Mouse (Mus musculus) gastrocnemius, postnatal 14 days (tissue): ENCODE measurements around the gene Lgr5. TPM values are rescaled to one million over a fixed set of nuclear protein-coding genes. Genes with fewer than 3 reads are reported as not detected.

Source experiments
- DNase-seq: peaks from one replicate; pipeline ENCODE4 v3.0.0; 2021; ENCODE audit warnings: mixed read lengths
- intact Hi-C: fragments of 180-260 bp; cut with DNase I; formaldehyde crosslinking; loops from one replicate; pipeline ENCODE4 v1.15.1; 2025; ENCODE audit warnings: low total_unique reads
- total RNA-seq, 2 experiments: library from RNA; stranded (reverse); gene quantifications; 2 replicates each; pipeline ENCODE4 v1.2.3; 2021

Gene Lgr5
- total RNA-seq, 2 experiments from 2014 or later: 0.14 to 0.31 TPM

DNA sequence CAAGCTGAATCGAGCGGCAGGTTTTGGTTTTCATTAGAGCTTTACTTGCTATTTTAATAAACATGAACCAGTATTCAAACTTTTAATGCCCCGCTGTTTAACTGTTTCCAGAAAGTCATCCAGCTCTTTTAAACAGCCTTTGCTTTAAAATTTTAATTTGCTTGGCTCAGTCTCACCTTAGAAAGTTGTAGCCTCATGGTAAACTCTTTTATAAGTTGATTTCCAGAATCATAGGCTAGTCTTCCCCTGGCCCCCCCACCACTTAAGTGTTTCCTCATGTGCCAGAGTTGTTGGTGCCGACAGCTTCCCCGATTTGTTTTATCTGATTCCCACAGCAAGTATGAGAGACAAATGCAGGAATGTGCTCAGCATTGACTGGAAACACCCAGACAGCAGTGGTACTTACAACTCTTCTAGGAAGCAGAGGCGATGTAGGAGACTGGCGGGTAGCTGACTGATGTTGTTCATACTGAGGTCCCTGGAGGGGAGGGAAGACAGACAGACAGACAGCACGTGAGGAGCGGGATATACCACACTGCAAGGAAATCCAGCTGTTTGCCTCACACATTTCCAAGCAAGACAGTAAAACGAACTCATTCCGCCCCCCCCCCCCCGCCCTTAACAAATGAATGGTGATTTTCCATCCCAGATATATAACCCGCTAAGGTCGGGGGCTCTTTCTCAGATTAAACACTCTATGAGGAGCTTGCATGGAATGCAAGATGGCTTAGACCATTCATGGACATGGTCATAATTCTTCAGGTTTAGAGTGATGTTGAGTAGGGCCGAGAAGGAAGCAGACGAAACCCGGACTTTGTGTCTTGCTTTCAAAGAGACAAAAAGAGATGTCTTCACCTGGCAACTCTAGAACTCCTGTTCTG, 67.1 kb downstream of the Lgr5 start:
- no peak for DNase-seq
- intact Hi-C loops: no loop called here

DNA sequence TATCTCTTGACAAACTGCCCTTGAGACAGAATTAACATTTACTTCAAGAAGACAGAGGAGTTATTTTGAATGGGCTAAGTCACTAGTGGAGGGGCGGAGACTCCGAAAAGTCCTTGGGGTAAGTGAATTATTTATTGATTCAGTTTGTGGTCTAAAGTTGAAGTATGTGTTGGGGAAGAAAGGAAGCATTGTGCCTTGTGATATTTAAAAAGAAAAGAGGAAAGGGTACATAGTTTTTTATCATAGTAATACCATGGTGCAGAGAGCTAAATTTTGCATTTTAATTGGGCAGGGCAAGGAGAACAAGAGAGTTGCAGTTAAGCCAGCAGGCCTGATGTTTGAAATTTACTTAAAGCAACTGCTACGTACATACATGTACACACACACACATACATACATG, 68.7 kb downstream of the Lgr5 start:
- intact Hi-C loops: no loop called here
- no peak for DNase-seq

DNA sequence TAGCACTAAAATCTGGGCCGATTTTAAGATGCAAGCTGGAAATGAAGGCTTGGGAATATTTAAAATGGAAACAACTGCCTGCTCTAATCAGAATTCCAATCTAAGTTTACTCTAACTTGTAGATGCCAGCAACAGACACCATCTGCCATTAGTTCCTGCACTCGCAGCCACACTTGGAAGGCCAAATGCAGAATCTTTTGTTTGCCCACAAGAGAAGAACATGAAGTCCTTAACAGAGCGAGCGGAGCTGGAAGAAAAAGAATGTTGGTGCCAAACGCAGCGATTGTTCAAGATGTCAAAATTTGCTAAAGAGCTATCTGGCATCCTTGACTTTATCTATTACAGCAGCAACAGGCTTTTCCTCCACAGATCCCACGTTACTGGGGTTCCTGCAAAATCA, 72.1 kb downstream of the Lgr5 start:
- DNase-seq: no peak
- intact Hi-C loops: no loop called here

DNA sequence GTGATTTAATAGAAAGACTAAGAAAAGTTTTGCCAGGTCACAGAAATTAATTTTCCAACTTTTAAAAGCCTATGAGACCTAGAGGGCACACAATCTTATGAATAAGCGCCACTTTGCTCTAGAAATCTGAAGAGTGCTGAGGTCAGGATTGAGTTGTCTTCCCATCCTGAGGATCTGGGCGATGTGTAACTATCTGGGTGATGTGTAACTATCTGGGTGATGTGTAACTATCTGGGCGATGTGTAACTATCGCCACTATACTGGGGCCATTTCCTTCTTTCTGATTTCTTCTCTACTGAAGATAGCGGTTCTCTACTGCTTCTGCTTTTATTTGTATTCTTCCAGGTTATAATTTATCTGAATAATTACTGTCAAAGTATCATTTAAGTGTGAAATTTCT, 76.6 kb downstream of the Lgr5 start:
- intact Hi-C loops: no loop called here
- no peak for DNase-seq

DNA sequence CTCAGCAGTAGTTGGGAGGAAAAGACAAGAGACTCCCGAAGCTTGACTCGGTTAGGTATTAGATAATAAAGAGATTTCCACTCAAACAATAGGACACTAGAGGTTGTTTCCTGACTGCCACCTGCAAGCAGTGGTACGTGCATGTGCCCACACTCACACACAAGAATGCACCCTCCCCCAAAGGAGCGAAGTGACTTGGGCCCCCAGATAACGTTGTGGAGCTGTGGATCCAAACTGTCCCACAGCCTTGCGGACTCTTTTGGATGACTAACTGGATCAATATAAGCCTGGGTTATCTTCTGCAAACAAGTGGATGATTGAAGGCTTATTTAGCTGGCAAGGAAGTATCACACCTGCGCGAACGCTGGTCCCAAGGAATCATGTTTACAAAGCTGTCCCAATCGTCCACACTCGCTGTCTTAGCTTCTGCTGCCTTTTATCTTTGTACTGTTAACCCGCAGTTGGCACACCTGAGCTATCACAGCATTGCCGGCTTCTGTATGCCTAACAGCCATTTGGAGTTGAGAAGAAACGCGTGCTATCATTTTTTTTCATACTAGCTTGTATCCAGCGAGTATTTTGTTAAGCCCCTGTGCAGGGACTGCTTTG, 81.8 kb downstream of the Lgr5 start:
- intact Hi-C loops: no loop called here
- DNase-seq: no peak

DNA sequence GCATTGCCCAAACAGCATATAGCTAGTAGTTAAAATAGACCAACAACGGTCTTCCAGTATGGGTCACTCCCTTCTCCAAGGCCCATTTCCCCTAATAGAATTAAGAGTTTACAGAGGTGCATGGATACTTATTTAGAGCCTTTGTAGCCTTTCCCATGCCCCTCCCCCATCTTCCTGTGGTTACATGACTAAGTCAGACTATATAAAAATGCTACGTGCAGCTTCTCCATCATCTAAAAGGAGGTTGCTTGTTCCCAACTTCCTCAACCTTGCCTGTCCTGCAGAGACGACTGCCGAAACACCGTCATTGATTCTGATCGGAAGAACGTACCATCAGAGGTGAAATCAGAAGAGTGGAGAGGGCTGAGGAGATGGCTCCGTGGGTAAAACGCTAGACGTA, 82.4 kb downstream of the Lgr5 start:
- no peak for DNase-seq
- intact Hi-C loops: no loop called here

DNA sequence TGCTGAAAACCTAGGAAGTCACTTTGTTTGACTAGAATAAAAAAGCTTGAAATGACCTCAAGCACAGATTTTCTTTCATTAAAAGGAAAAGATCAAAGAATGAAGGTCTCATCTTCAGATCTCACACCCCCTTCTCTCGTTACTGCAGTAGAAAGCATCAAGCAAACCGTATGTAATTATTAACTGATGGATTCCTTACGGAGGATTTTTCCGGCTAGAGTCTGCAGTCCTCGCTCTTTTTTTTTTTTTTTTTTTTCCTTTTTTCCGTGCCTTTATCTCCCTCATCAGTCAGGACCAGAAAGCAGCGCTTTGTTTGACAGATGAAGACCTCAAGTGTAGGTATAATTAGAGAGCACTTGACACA, 93.8 kb downstream of the Lgr5 start:
- intact Hi-C loops: no loop called here
- DNase-seq: no peak

DNA sequence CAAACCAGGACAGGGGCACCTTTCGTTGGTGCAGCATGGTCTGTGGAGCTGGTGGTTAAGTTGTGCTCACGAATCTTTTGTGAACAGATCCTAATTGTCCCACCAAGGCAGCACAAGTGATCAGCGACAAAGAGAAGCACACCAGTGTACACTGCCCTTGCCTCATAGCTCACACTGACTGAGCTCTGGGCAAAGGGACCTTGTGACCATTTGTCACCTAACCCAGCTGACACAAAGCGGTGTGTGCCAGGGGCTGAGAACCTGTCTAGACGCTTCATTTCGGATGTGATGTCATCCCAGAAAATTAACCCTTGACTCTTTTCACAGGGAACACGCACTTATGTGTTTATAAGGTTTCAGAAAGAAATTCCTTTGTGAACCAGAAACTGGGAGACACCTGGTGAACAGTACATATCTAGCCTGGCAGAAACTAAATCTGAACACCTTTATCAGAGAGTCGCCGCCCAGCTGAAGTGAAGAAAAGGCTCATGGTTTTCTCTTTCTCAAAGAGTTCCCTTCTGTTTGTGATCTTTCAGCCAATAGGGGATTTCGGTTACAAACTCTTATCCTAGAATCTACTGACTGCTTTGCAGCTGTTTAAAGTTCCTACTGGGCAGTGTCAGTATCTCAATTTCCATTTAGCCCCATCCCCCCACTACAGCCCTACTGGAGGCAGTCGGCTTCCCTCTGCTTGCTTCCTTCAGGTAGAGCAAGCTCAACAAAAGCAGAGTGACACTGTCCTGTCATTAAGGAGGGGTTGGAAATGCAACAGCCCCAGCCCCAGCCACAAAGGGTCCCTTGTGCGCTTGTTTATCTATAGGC, 94.4 kb downstream of the Lgr5 start:
- no peak for DNase-seq
- intact Hi-C loops: no loop called here

DNA sequence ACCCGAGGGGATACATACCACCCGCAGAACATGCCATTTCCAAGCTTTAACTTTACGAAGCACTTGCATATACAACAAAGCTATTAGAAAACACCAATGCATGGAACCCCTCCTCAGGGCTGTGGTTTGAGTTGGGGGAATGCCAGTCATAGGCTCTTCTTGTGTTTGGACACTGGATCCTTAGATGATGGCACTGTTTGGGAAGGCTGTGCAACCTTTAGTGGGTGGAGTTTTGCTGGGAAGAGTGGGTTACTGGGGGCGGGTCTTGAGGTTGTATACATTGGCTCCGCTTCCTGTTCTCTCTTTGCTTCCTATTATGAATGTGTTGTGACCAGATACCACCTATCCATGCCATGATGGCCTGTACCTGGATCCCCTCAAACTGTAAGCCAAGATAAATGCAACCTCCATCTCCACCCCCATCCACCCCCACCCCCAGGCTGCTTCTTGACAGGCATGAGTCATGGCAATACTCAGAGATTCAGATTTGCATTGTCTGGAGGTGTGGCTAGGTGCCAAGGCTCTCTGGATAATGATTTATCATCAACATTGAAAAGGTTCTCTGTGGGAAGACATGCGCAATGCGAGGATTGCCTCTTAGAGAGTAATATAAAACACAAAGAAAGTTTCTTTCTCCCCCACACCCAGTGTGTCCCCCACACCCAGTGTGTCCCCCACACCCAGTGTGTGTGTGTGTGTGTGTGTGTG, 95.6 kb downstream of the Lgr5 start:
- intact Hi-C loops: no loop called here

DNA sequence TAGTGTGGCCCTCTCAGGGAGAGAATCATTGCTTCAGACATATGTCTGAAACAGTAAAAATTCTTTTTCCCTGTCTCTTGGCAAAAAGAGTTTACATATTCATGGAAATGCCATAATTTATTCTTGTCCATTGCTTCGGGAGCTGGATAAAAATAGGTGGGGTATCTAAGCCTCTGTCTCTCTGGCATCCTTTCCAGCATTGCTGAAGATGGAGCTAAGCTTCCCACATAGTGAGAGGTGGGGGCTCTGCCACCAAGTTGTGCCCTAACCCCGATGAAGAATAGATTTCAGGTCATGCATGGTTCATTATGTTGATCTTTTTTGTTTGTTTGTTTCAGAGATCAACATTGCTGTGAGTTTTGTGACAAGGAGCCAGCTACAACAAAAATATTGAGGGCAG, 102.0 kb downstream of the Lgr5 start:
- DNase-seq: no peak
- intact Hi-C loops: no loop called here

More for the DNA sequence above, 95.6 kb downstream of the Lgr5 start:
- DNase-seq: no peak

DNA sequence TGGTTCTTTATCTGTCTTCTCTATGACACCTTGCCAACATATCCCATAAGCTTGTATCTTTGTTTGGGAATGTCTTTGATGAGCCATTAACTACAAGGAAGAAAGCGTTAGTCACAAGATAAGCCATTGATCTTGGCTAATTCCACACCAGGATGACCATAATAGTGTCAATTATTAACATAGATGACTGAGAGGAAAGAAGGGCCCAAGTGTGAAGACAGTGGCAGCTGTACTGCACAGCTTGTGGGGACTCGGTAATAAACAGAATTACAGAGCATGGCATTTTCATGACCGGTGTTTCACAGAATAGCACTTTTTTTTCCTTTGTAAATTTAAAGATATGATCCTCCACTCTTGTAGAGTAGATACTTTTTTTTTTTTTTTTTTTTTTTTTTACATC, 102.9 kb downstream of the Lgr5 start:
- DNase-seq: no peak
- intact Hi-C loops: no loop called here

DNA sequence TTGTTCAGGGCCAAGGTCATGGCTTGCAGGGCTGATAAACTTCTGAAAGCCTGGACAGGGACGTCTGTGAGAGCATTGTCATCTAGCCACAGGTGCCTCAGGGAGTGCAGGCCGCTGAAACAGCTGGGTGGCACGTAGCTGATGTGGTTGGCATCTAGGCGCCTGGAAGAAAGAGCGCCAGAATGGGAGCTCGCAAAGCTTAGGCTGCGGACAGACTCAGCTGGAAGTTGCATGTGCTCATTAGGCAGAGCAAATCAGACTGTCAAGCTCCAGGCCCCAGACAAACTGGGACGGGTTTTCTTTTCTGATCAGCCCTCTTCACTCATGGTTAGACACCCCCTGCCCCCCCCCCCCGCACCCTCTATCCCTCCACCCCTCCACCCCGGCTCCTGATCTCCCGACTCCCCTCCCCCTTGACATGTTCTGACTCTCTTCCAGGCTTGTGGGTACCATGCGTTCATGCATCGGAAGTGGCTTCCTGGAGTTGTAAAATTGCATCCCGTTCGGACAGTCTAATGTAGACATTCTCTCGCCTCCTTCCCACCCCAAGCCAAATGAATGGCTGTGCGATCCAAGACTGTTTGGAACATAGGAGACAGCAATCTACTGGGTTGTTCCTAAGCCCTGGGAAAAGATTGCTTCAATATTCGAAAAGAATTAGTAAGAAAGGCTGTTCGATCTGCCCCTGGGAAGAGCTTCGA, 109.0 kb downstream of the Lgr5 start:
- intact Hi-C loops: no loop called here
- DNase-seq: no peak

DNA sequence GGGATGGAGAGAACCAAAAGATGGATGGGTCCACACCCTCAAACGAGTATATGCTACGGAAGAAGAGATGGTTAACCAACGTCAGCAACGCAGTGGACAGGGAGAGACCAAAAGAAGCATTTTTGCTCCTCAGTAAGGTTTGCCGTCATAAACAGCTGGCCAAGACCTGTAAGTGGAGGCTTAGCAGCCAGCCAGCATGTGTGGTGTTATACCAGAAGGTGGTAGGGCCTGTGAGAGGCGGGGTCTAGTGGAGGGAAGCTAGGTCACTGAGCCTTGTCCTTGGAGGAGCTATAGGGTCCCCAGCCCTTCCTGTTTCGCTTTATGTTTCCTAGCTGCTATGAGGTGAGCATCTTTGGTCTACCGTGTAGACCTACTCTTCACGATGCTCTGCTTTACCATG, 111.1 kb downstream of the Lgr5 start:
- intact Hi-C loops: no loop called here

DNA sequence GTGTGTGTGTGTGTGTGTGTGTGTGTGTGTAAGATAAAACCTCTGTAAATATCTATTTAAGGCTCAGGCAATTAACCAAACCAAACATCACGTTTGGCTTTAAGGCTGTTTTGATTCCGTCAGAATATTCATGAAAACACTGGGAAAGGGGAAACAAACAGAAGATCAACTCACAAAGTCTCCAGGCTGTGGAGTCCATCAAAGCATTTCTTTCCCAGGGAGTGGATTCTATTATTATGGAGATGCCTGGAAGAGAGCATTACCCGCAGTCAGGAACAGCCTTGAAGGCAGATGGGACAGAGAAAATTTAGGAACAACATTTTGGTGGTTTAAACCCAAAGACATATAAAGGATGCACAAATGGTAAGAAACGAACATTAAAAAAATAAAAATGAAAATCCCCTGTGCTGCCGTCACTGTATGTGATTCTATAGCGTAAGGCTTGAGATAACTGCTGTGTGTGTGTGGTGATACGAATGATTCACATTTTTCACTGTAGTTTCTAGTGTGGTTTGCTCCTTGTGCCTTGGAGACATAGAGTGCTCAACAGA, 112.5 kb downstream of the Lgr5 start:
- intact Hi-C loops: no loop called here
- DNase-seq: no peak

More for the DNA sequence above, 111.1 kb downstream of the Lgr5 start:
- DNase-seq: no peak

DNA sequence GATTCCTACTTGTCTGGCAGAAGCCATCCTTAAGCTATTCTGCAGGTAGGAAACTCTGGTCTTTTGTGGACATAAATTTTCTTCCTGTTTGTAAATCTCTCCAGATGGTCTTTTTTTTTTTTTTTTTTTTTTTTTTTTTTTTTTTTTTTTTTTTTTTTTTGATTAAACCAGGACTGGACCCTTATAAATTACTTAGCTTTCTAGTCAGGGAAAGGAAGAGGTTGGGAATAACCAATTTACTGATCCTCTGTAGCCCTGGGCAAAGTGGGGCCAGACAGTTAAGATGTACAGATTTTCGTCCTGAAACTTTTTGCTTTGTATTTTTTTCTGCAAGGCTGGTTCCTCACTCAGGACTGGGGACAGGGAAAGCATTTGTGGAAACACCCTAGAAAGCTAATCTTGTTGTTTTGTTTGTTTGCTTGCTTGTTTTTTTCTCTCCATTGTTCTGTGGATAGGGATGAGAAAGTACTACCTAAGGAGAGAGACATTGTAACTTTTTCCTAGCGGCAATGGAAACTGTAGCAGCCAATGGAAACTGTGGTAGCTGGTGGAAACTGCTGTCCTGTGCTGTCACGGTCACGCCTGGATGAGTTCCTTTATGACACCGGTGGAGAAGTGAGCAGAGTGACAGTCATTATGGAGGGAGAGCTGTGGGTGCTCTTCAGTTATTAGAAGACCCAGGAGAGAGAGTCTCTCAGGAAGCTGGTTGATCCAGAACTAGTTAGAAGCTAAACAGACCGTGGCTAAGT, 114.2 kb downstream of the Lgr5 start:
- no peak for DNase-seq
- intact Hi-C loops: no loop called here

DNA sequence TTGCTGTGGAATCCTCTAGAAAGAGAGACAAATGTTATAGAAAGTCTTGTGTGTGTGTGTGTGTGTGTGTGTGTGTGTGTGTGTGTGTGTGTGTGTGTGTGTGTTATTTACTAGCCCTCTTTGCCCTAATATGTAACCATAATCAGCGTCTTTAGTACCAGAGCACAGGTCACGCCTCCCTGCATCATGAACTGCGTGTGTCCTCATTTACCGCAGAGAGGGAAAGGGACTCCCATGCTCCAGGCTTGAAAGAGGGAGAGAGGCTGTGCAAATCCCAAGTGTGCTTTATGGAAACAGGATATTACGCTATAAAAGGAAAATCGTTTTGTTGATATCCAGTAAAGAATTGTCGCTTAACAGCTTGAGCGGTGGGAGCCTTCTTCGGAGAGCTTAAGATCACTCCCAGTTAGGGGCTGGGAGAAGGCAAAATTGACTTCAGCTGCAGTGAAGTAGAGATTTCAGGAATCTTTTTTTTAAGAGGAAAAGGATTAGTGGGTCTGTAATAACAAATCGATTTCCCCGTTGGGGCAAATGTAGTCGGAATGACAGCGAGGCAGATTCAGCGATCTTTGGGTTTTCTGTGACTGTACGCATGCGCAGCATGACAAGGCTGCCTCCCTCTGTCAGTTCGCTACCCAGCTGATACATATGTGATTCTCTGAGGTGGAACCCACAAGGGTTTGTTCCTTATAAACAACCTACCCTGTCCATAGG, 116.8 kb downstream of the Lgr5 start:
- no peak for DNase-seq
- intact Hi-C loops: no loop called here

DNA sequence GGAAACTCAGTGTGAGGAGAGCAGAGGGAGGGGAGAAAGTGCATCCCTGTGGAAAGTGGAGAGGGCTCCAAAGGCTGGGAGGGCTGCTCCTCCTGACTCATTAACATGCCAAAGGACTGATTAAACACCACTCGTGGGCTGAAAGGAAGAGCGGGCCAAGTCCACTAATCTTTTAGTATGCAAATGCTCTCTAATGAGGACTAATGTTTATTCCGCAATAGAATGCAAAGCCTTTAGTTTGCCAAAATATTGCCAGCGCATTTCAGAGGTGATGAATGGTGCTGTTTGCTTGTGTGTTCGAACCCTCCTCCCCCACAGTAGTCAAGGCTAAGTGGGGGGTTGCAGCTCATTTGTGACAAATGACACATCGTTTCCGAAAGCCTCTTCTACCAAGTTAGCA, 118.5 kb downstream of the Lgr5 start:
- no peak for DNase-seq
- intact Hi-C loops: no loop called here

DNA sequence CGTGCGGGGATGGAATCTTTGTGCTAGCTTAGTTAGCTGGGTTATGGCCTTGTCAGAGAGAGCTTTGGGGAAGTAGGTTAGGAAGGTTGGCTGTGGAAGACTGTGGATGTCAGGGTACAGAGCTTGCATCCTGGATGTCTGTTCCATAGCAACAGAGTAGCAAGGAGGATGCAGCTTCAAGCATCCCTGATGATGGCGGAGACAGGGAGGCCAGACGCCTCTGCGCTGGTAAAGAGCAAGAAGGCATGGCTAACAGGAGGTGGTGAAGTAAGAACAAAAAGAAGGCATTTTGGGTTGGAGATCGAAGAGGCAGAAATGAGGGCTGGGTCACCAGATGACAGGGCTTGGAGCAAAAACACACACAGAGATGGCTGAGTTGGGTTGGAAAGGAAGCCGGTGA, 118.9 kb downstream of the Lgr5 start:
- intact Hi-C loops: no loop called here
- DNase-seq: no peak
